Mouse (Mus musculus) neural tube, embryonic 14.5 days (tissue): ENCODE data around the gene Plxna4. TPM values are rescaled to one million over a fixed set of nuclear protein-coding genes. Genes with fewer than 3 reads are reported as not detected.

ENCODE experiments used
- ATAC-seq: fragments of 200-750 bp; cut with Nextera tagmentation; 2 replicates; pipeline ENCODE4 v1.8.0; 2017; ENCODE audit warnings: low read depth, mild to moderate bottlenecking, moderate TSS enrichment, moderate library complexity
- H3K27ac ChIP-seq: fragments of 300-500 bp; sonication (generic); 2 replicates; pipeline ENCODE4 v1.5.1; 2014; ENCODE audit warnings: low read depth, mild to moderate bottlenecking, control low read depth, low read length, moderate library complexity, mixed read lengths
- H3K27me3 ChIP-seq: fragments of 300-500 bp; sonication (generic); 2 replicates; pipeline ENCODE4 v1.6.1; 2014; ENCODE audit warnings: low read length; ENCODE audit not compliant: control insufficient read depth, insufficient read depth
- H3K36me3 ChIP-seq: fragments of 300-500 bp; sonication (generic); 2 replicates; pipeline ENCODE4 v1.6.1; 2014; ENCODE audit warnings: low read length, mixed read lengths; ENCODE audit not compliant: control insufficient read depth, insufficient read depth
- H3K4me1 ChIP-seq: fragments of 300-500 bp; sonication (generic); 2 replicates; pipeline ENCODE4 v1.6.1; 2014; ENCODE audit warnings: low read length; ENCODE audit not compliant: control insufficient read depth, insufficient read depth
- H3K4me2 ChIP-seq: fragments of 300-500 bp; sonication (generic); 2 replicates; pipeline ENCODE4 v1.6.1; 2014; ENCODE audit warnings: mild to moderate bottlenecking, low read depth, low read length, control low read depth
- H3K4me3 ChIP-seq: fragments of 300-500 bp; sonication (generic); 2 replicates; pipeline ENCODE4 v1.5.1; 2014; ENCODE audit warnings: low read depth, low read length, control low read depth, mixed read lengths
- H3K9ac ChIP-seq: fragments of 300-500 bp; sonication (generic); replicated peaks from 2 replicates; pipeline ENCODE4 v1.6.1; 2014; ENCODE audit warnings: low read depth, mild to moderate bottlenecking, control low read depth, low read length, mixed read lengths
- H3K9me3 ChIP-seq: fragments of 300-500 bp; sonication (generic); 2 replicates; pipeline ENCODE4 v1.6.1; 2016; ENCODE audit warnings: low read length; ENCODE audit not compliant: control insufficient read depth
- WGBS: fragments of 180-500 bp; shearing (Covaris S2); extraction: QIAGEN DNeasy Blood & Tissue Kit; methylation state at CpG from one replicate; pipeline ENCODE4 v1.1.7; 2014; 5-methylcytosine and 5-hydroxymethylcytosine counted together
- polyA plus RNA-seq: library from polyadenylated mRNA; unstranded; fragments of >200 nt; fragmentation: Nextera tagmentation; extraction: Ambion mirVana; gene quantifications from 2 replicates; pipeline ENCODE4 v1.2.1, GENCODE M21; 2014

The Plxna4 gene
- polyA plus RNA-seq, 1 experiment from 2014 or later = 25.1 TPM

- WGBS = 91% methylated on average over 3 of the region's 3 CpGs
- Histone ChIP-seq H3K27me3 (no peaks in the 10 kb centered on the region), H3K4me1 (no peaks in the 10 kb centered on the region), H3K27ac (no peak overlapping the region), H3K9me3 (no peaks in the 10 kb centered on the region), H3K4me2 (no peak overlapping the region), H3K9ac (no peak overlapping the region), H3K36me3 (no peaks in the 10 kb centered on the region), H3K4me3 (no peak overlapping the region)
- ATAC-seq = no peak
Measured at GRCm38 (mm10) chr6:32456641-32457040, 131.4 kb downstream of the Plxna4 start.

GRCm38 (mm10) chr6:32451851-32452250, 136.1 kb downstream of the Plxna4 start:
- no peak overlapping the region for H3K4me3 ChIP-seq
- H3K9ac ChIP-seq = no peak overlapping the region
- no peak for ATAC-seq
- no peaks in the 10 kb centered on the region for H3K4me1 ChIP-seq
- no peak overlapping the region for H3K27ac ChIP-seq
- no peaks in the 10 kb centered on the region for H3K27me3 ChIP-seq
- no peaks in the 10 kb centered on the region for H3K36me3 ChIP-seq
- H3K9me3 ChIP-seq = no peaks in the 10 kb centered on the region
- H3K4me2 ChIP-seq = no peak overlapping the region

GRCm38 (mm10) chr6:32449237-32449963, 138.6 kb downstream of the Plxna4 start:
- Histone ChIP-seq H3K27me3 (no peaks in the 10 kb centered on the region), H3K4me2 (no peak overlapping the region), H3K9me3 (no peaks in the 10 kb centered on the region), H3K4me1 (0 out of 2 replicates have a peak, but pooled peaks cover 3% of the 10 kb centered on the region), H3K4me3 (no peak overlapping the region), H3K27ac (no peak overlapping the region), H3K9ac (no peak overlapping the region), H3K36me3 (no peaks in the 10 kb centered on the region)
- 80% methylated on average over 8 of the region's 8 CpGs for WGBS
- no peak for ATAC-seq

GRCm38 (mm10) chr6:32448787-32449186, 139.2 kb downstream of the Plxna4 start:
- no peak overlapping the region for H3K27ac ChIP-seq
- no peaks in the 10 kb centered on the region for H3K36me3 ChIP-seq
- no peak overlapping the region for H3K4me3 ChIP-seq
- no peak overlapping the region for H3K9ac ChIP-seq
- H3K9me3 ChIP-seq = no peaks in the 10 kb centered on the region
- no peak overlapping the region for H3K4me2 ChIP-seq
- 80% methylated on average over 3 of the region's 3 CpGs for WGBS
- 0 out of 2 replicates have a peak, but pooled peaks cover 3% of the 10 kb centered on the region for H3K4me1 ChIP-seq
- H3K27me3 ChIP-seq = no peaks in the 10 kb centered on the region
- no peak for ATAC-seq

GRCm38 (mm10) chr6:32446276-32446675, 141.7 kb downstream of the Plxna4 start:
- no peaks in the 10 kb centered on the region for H3K9me3 ChIP-seq
- ATAC-seq = no peak
- 0 out of 2 replicates have a peak, but pooled peaks cover 3% of the 10 kb centered on the region for H3K4me1 ChIP-seq
- no peak overlapping the region for H3K9ac ChIP-seq
- H3K4me2 ChIP-seq = no peak overlapping the region
- no peak overlapping the region for H3K4me3 ChIP-seq
- no peaks in the 10 kb centered on the region for H3K27me3 ChIP-seq
- WGBS = 82% methylated on average over 4 of the region's 4 CpGs
- H3K27ac ChIP-seq = no peak overlapping the region
- no peaks in the 10 kb centered on the region for H3K36me3 ChIP-seq

- no peaks in the 10 kb centered on the region for H3K36me3 ChIP-seq
- H3K4me2 ChIP-seq = no peak overlapping the region
- H3K4me3 ChIP-seq = no peak overlapping the region
- no peak for ATAC-seq
- H3K27ac ChIP-seq = no peak overlapping the region
- 62% methylated on average over 2 of the region's 2 CpGs for WGBS
- H3K9ac ChIP-seq = no peak overlapping the region
- H3K4me1 ChIP-seq = 0 out of 2 replicates have a peak, but pooled peaks cover 3% of the 10 kb centered on the region
- H3K9me3 ChIP-seq = no peaks in the 10 kb centered on the region
- H3K27me3 ChIP-seq = no peaks in the 10 kb centered on the region
Measured at GRCm38 (mm10) chr6:32445246-32445645, 142.7 kb downstream of the Plxna4 start.

- Histone ChIP-seq H3K4me2 (no peak overlapping the region), H3K4me1 (0 out of 2 replicates have a peak, but pooled peaks cover 3% of the 10 kb centered on the region), H3K27me3 (no peaks in the 10 kb centered on the region), H3K9me3 (no peaks in the 10 kb centered on the region), H3K4me3 (no peak overlapping the region), H3K9ac (no peak overlapping the region), H3K27ac (no peak overlapping the region), H3K36me3 (no peaks in the 10 kb centered on the region)
- WGBS = 66% methylated on average over 2 of the region's 2 CpGs
- no peak for ATAC-seq
Measured at GRCm38 (mm10) chr6:32444393-32444792, 143.6 kb downstream of the Plxna4 start.

- H3K4me1 ChIP-seq = 0 out of 2 replicates have a peak, but pooled peaks cover 3% of the 10 kb centered on the region
- H3K36me3 ChIP-seq = no peaks in the 10 kb centered on the region
- no peak overlapping the region for H3K9ac ChIP-seq
- H3K4me2 ChIP-seq = no peak overlapping the region
- no peak overlapping the region for H3K27ac ChIP-seq
- no peak for ATAC-seq
- no peaks in the 10 kb centered on the region for H3K9me3 ChIP-seq
- 80% methylated on average over 1 of the region's 1 CpGs for WGBS
- H3K4me3 ChIP-seq = no peak overlapping the region
- no peaks in the 10 kb centered on the region for H3K27me3 ChIP-seq
Measured at GRCm38 (mm10) chr6:32443679-32444078, 144.3 kb downstream of the Plxna4 start.

GRCm38 (mm10) chr6:32439434-32439833, 148.6 kb downstream of the Plxna4 start:
- H3K9me3 ChIP-seq = no peaks in the 10 kb centered on the region
- H3K4me2 ChIP-seq = no peak overlapping the region
- H3K27ac ChIP-seq = no peak overlapping the region
- no peak for ATAC-seq
- H3K4me1 ChIP-seq = peaks cover 3% of the 10 kb centered on the region; the same call in 1 of the 2 replicates
- no peak overlapping the region for H3K9ac ChIP-seq
- H3K27me3 ChIP-seq = no peaks in the 10 kb centered on the region
- H3K4me3 ChIP-seq = no peak overlapping the region
- 83% methylated on average over 2 of the region's 2 CpGs for WGBS
- H3K36me3 ChIP-seq = no peaks in the 10 kb centered on the region
